Mouse (Mus musculus) spleen, postnatal 14 days (tissue): ENCODE data around the gene Slc16a3.

ENCODE experiments used
- DNase-seq, 2 experiments: peaks; one replicate each; pipeline ENCODE4 v3.0.0; 2021 to 2022; ENCODE audit warnings: low spot score in 2 of 2

The Slc16a3 gene

DNA sequence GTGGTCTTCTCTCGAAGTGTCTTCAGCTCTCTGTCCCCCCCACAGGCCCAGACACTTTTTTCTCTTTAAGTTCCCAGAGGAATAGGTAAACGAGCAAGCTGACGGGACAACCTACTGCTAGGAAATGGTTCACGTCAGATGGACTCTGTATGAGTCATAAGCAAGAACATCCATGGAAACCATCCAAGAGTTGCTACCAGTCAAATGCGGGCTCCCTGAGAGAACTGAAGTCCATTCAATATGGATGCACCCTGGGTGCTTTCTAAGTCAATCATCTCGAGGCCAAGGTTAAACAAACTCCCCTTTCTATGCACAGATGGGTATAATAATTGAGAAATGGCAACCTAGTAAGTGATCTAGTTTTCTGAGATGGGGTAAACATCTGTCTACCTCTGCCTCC lies 25.0 kb downstream of the Slc16a3 start:
- no peak for DNase-seq

DNA sequence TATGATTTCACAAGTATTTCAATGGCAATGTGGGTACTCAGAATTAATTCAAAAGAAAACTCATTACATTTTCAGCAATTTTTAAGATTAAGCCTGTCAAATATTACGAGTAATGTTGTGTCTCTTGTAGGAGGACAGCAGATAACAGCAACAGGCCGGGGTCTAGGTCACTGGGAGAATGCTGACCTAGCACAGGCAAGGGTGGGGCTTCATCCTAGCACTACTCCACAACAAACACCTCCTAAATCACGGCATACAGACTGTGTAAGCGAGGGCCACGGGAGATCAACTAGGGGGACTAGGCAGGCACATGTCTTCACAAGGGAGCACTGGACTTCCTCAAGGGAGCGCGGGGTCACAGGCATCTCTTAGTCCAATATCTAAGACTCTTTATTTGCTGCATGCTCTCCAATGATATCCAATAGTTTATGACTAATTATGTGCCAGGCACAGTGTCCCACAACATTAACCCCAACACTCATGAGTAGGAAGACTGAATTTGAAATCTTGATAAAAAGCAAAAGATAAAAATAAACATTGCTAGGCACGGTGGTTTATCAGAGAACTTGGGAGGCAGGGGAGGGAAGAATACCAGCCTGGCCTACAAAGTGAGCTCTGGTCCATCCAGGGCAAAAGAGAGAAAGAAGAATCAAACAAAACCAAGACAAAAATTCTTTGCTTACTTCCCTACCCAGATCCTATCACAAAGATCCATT lies 31.6 kb downstream of the Slc16a3 start:
- DNase-seq: no peak

DNA sequence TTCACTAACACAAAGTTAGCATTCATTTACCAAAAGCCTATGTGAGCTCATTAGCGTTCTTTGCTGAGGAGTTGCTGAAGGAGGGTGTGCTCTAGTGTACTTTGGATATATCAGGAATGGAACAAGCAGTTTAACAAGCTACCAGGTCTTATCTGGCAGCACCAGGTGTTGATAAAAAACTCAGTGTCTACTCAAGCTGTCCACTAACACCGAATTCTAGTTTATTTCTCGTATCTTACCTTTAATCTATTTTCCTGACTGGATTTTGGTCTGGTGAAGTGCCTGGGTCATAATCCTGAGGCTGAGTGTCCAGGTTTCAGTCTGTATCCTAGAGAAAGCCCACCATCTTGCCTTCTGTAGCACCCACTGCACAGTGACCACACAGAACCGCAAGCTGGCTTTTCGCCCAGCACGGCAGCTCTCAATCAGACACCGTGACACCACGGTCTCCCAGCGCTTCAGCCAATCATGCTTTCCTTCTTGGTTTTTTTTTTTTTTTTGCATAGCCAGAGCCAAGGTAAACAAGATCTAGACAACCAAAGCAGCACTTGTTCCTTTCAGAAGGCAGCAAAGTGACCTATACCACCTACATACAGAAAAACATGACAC lies 32.3 kb downstream of the Slc16a3 start:
- peak; percentile 35 to 40 for DNase-seq

DNA sequence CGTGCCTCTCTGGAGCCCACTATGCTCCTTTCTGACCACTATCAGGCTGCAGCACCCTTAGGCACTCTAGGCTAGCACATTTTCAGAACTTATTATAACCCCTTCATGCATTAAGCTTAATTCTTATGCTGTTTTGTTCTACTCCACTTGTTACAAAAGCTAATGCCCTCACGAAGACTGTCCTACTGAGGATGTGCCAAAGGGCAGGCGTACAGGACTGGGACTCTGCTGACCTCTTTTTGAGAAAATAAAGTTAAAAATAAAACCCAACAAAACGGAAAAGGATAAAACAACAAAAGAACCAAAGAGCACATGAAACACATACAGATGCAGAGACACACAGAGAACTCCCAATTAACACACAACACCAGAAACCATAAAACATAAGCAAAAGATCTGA lies 33.4 kb downstream of the Slc16a3 start:
- DNase-seq: no peak

DNA sequence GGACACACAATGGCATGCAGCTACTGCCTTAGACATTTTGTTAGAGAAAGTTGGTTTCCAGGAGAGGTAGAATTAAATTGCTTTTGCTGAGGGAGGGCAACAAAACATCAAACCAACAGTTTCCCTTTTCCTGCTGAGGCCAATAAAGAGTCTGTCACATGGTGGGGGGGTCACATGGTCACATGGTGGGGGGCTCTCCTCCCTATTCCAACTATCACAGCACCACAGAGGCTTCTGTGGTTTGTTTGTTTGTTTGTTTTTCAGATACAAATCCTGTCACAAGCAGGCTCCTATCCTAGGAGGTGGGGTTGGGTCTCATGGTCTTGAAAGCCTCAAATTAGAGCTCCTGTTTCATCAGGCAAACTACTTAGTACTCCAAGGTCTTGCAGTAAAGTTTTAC lies 34.2 kb downstream of the Slc16a3 start:
- DNase-seq: no peak

DNA sequence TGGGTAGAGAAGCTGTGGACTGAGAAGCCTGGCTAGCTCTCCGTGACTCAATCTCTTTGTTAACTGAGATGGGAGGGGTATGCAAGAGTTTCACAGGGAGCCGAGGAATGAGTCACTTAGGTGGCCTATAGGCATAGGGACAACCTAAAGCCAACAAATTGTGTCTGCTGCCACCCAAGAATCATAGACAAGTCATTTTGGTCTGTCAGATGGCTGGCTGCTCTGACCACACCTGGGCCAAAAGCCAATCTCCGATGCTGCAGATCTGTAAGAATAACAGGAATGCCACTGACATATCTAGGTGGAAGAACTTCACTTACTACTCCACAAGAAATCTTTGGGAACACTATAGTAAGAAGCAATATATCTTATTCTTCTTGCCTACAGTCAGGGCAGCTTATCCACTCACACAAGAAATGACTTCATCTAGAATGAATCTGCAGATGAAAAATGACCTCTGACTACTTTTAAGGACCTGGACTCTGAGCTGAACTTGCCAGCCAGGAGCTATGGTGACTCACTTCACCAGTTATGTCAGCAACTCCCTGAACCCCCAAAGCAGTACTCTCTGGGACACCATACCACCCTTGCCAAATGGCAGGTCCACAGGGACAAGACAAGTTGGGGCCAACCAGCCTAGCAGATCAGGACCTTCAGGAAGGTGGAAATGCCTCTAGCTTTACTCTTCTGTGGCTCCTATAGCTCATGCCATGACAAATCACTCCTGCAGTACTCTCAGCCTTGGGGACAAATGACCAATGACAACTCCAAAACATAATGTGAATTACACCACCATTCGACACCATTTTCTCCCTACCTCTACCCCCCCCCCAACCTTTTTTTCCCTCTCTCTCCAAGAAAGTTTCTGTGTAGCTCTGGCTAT lies 36.4 kb downstream of the Slc16a3 start:
- DNase-seq: no peak

DNA sequence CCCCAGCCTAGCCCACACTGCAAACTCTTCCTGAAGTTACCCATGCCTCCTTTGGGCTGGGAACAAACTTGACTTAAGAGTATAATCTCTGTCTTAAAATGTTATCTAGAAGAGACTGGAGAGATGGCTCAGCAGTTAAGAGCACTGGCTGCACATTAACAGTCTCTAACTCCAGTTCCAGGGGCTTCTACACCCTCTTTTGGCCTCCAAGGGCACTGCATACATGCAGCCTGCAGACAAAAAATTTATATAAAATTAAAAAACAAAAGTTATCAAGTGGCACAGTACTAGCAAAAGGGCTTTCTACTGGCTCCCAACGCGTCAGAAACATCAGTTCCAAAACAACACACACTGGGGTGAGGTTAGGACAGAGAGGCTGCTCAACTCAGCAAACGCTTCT lies 39.3 kb downstream of the Slc16a3 start:
- no peak for DNase-seq

DNA sequence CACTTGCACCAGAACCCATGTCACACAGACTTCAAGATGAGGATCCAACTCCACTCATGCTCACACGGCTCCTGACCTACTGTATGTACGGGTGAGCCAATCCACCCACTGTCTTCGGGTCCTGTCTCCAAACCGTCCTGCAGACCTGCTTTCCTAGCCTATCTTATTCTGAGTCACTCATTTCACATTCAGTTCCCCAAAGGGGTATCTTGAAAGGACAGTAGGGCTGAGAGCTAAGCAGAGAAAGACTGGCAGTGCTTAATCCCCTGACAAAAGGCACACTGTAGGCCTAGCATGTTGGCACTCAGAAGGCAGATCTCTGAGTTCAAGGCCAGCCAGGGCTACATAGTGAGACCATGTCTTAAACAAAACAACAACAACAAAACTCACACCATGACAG lies 40.1 kb downstream of the Slc16a3 start:
- no peak for DNase-seq

DNA sequence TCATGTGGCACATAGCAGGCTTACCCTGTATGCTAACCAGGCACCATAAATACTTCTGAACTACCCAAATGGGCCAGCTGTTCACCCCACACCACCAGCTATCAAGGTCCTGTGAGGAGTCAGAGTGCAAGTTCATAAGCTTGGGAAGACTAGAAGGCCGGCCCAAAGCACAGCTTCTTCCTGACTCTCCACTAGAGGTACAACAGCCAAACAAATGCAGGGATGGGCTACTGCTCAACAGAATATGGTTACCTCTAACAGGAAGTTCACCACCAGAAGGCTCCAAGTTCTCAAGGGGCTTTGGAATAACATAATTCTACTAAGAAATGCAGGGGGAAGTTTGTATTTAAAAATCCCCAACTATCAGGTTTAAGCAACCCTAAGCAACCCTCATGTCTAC lies 41.2 kb downstream of the Slc16a3 start:
- no peak for DNase-seq

DNA sequence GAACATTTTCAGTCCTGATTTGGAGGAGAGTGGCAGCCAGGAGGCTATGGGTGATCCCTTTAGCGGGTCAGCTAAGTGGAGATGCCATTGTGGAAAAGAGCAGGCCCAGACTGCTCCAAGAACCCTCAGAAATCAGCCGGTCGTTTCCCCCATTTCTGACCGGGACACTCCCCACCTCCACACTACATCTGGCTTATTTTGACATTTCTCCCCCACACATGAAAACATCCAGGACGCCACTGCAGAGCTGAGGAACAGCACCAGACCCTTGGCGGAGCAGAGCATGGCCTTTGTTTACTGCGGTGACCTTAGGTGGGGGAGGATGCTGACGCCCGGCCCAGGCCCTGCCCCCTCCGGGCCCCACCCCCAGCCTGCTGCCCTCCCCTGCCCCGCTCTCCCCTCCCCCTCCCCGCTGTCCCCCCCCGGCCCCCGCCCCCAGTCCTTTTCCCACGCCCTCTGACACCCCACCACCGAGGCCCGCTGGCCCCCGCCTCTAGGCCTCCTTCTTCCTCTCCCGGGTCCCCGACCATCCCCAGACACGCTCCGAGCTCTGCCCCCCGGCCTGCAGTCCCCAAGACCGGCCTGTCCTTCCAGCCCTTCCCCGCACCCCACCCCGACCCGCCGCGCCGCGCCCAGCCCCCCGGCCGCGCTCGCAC lies 42.0 kb downstream of the Slc16a3 start:
- DNase-seq: peak; percentile 29 to 53

DNA sequence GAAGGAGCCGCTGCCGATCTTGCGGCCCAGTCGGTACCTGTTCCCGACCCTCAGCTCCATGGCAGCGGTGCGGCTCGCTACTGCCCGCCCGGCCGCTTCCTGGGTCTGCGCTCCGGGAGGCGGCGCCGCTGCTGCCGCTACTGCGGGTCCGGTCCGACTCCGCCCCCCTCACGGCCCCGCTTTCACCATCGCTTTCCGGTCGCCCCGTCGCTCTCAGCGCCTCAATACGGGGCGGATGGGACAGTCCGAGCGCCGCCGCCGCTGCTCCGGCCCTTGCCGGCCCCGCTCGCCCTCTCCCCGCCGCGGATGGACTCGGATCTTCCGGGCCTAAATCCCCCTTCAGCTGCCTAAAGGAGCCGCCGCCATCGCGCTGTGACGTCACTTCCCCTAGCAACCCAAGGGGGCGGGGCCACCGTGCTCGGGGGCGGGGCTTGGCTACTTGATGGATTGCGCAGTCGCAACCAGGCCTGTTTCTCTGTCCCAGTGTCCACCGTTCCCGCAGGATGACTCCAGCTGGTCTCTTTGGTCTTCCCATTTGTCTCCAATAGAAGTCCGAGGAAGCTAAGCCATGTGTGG lies 42.8 kb downstream of the Slc16a3 start, which contains the start of gene Csnk1d:
Csnk1d (minus strand) TSS at position 380 of the 576 bp plus-strand sequence.
- peak; percentile 100 for DNase-seq

DNA sequence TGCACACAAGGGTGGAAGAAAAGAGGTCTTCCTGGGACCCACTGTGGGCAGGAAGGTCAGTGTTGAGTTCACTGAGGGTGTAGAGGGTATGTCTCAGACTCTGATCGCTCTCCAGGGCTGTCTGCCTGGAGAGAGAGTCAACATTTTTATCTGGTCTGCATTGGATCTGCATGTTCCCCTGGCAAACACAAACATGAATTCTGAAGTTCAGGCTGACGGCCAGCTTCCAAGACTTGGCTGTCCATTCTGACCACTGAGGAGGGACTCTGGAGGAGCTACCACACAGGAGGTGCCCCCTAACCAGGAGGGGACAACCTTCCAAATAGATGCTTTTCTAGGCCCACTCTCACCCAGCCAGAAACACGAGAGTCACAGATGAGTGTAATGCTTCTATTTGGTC lies 43.5 kb downstream of the Slc16a3 start:
- no peak for DNase-seq

DNA sequence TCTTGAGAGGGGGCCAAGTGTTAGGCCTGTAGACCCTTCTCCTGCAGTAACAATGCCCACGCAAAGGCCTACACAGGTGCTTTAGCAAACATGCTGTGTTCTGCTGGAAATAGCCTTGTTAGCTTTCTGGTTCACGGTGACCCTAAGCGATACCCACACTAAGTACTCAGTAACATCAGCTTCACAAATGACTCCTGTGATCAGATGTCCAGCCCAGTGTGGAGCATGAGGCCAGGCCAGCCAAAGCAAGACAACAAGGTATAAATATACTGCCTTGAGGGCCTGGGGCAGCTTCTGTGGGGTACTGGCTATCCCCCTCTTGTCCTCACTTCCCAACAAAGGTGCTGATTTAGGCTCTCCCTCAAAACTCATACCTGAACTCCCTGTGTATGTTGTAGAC lies 44.8 kb downstream of the Slc16a3 start:
- no peak for DNase-seq

DNA sequence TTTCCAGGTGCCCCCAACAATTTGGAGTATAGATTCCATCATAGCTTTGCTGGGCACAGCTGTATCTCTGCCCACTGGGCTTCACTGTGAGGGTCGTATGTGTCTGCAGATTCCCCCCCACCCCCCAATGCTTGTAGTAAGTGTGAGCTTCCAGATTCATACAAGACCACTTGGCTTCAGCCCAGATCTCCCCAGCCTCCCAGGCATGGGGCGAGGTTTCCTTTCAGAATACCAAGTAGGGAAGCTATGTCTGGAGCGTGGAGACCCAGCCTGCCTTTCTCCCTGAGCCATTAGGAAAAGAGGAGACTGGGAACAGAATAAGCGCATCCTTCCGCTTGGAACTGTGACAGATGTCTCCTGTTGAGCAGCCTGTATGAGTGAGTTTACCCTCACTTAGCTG lies 45.3 kb downstream of the Slc16a3 start:
- no peak for DNase-seq

DNA sequence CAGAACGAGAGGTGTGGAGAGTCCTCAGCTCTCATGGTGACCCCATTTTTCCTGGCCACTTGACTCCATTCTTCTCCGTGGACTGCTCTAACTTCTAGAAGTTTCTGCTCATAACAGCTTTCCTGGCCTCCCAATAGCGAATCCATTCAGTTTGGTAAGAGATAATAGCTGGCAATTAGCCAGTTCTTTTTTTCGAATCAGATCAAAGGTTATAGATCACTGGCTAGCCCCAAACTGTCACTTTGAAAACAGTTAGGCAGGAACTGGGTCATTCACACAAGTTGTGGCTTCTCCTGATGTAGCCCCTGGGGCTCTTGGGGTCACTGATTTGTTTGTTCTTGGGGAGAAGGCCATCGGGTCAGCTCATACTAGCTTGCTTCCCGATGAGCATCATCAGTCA lies 46.5 kb downstream of the Slc16a3 start:
- no peak for DNase-seq

DNA sequence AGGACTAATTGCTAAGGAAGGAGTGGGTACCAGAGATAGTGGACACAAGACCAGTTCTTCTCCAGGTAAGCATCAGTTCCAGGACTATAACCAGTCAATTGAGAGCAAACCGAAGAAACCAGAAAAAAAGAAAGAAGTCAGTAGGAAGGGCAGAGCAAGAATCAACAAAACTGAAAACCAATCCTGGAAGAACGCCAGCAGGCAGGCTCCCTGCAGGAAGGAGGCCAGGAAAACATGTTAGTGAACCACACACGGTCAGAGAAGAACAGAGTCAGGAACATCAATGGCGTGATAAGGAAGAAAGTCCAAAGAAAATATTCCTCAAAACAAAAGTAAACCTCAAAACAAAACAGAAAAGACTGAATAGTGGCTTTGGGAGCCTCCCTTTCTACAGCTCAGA lies 53.7 kb downstream of the Slc16a3 start:
- DNase-seq: no peak

DNA sequence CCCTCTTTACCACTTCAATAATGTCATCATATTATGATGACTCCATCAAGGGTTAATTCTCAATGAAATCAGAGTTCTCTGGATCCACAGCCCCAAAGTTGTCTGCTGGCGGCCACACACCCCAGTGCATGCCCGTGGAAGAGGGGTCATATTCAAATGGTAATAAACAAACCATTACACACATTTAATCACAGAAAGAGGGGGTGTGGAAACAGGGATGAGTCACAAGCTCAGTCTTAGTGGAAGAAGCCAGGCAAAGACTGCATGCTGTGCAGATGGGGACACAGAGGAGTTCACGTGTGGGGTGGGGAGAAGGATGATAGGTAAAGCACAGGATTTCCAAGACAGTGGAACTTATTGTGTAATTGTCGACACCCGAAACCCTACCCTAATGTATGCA lies 56.0 kb downstream of the Slc16a3 start:
- DNase-seq: no peak

DNA sequence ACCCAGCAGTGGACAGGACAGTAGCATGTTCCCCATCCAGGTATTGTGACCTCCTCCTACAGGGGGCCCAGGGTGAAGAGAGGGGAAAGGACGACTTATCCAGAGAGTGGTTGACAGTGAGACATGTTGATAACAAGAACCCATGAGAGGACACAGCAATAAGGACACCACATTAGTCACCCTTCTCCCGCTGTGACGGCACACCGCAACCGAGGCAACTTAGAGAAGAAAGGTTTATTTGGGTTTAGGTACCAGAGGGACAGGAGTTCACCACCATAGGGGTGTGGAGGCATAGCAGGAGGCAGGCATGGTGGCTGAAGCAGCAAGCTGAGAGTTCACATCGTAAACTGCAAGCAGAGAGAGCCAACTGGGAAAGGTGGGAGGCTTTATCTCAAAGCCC lies 57.9 kb downstream of the Slc16a3 start:
- DNase-seq: no peak

DNA sequence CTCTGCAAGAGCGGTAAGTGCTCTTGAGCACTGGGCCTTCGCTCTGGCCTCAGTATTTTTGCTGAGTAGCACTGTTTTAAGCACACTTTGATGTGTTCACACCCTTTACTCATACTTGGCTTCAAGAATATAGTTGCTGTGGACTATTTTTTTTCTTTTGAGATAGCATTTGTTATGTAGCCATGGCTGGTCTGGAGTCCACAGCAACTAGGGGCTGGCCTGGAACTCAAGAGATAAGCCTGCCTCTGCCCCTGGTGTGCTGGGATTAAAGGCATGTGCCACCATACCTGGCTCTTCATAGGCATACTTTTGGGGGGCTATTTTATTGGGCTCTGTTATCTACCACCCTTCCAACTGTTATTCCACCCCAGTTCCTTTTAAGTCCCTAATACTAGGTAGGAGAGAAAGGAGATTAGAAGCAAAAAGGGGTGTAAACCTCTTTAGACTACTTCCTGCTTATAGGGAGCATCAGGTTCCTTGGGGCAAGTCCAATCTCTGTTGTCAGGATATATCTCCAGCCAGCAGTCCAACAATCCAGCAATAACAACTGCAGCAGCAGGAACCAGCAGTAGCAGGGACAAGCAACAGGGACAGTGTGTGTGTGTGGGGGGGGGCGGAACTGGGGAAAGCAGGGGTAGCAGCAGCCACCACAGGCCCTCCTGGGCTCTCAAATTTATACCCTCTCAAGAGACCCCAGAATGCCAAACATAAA lies 61.9 kb downstream of the Slc16a3 start:
- no peak for DNase-seq
